In genomic region chr1:75191622-75192402, GRCm38 (mm10) we compare ENCODE assay signal across 7 mouse cellular contexts. TPM values are rescaled to one million over a fixed set of nuclear protein-coding genes. Genes with fewer than 3 reads are reported as not detected.
DNase-seq lines count a peak whose midpoint lies in the region; ATAC-seq lines count a peak whose summit lies in the region.

TSS of gene Ankzf1 (plus strand) at chr1:75192151.
TSS of gene Atg9a (minus strand) at chr1:75192196.

- intact Hi-C loops in gastrocnemius, postnatal 36 days (cut with DNase I) = no loop called here
- intact Hi-C loops in left cerebral cortex, postnatal 25 days (cut with DNase I) = loop anchor here (2.0 kb wide), 1 partner anchor 19 kb away; the partner anchor contains the start of genes Glb1l and Stk16

- H3K27me3 ChIP-seq in intestine, embryonic 15.5 days (replicated peaks) = no peaks in the 10 kb centered on the region
- no peaks in the 10 kb centered on the region for H3K27me3 ChIP-seq in midbrain, embryonic 10.5 days (ENCODE audit: low read depth, poor library complexity, severe bottlenecking)

- peaks cover 18% of the 10 kb centered on the region for H3K36me3 ChIP-seq in intestine, embryonic 15.5 days
- peaks cover 35% of the 10 kb centered on the region for H3K36me3 ChIP-seq in midbrain, embryonic 10.5 days

- peak within 1 kb of the TSS; percentile 84 for H3K4me2 ChIP-seq in intestine, embryonic 15.5 days (replicated peaks)

- H3K27ac ChIP-seq in intestine, embryonic 15.5 days = peak within 1 kb of the TSS; percentile 90
- peak within 1 kb of the TSS; percentile 89 for H3K27ac ChIP-seq in midbrain, embryonic 10.5 days (replicated peaks)

- H3K4me3 ChIP-seq in intestine, embryonic 15.5 days (replicated peaks) = peak within 1 kb of the TSS; percentile 77
- peak within 1 kb of the TSS; percentile 86 for H3K4me3 ChIP-seq in midbrain, embryonic 10.5 days

- no peaks in the 10 kb centered on the region for H3K9me3 ChIP-seq in intestine, embryonic 15.5 days
- no peaks in the 10 kb centered on the region for H3K9me3 ChIP-seq in midbrain, embryonic 10.5 days (replicated peaks)

- ATAC-seq in intestine, embryonic 15.5 days = peak; percentile 99

- peaks cover 12% of the 10 kb centered on the region; the same call in 1 of the 2 replicates for H3K4me1 ChIP-seq in intestine, embryonic 15.5 days (replicated peaks)
- H3K4me1 ChIP-seq in midbrain, embryonic 10.5 days = peaks cover 28% of the 10 kb centered on the region

- under 1% methylated on average over 56 of the region's 56 CpGs for WGBS in intestine, embryonic 15.5 days
- WGBS in midbrain, embryonic 10.5 days = under 1% methylated on average over 56 of the region's 56 CpGs

- peak; percentile 98 for DNase-seq in adrenal gland, adult 2 months
- DNase-seq in embryo, embryonic 11.5 days (ENCODE audit: low read depth, low spot score) = peak; percentile 95
- DNase-seq in gastrocnemius, postnatal 36 days = peak; percentile 88 to 93
- peak; percentile 95 to 99 for DNase-seq in left cerebral cortex, postnatal 25 days (ENCODE audit: low spot score in 2 of 2)
- peak; percentile 95 for DNase-seq in midbrain, embryonic 10.5 days (ENCODE audit: low spot score)
- peak; percentile 83 for DNase-seq in right cerebral cortex, postnatal 4 days

- H3K9ac ChIP-seq in intestine, embryonic 15.5 days = peak within 1 kb of the TSS; percentile 83

RNA-seq across cellular contexts. Expression of gene Ankzf1, which starts in this region (rescaled TPM):
- 10 to 100 TPM; 14.1 to 14.4 TPM for total RNA-seq in adrenal gland, adult 2 months (2021)
- polyA plus RNA-seq in adrenal gland, adult 2 months (2012; rRNA removed) = 11.5 and 13.3 TPM in 2 replicates
- 1 to 10 TPM; 3.8 to 4.7 TPM for total RNA-seq in gastrocnemius, postnatal 36 days (2021)
- polyA plus RNA-seq in intestine, embryonic 15.5 days (2015; fragmentation: Nextera tagmentation; extraction: Ambion mirVana) = 25.2 TPM in 2 replicates
- total RNA-seq in left cerebral cortex, postnatal 25 days (2021) = 10 to 100 TPM; 21.9 to 27.8 TPM
- 22.9 and 24.1 TPM in 2 replicates for polyA plus RNA-seq in midbrain, embryonic 10.5 days (2016; fragmentation: Nextera tagmentation; extraction: Ambion mirVana)

RNA-seq across cellular contexts. Expression of gene Atg9a, which starts in this region (rescaled TPM):
- total RNA-seq in adrenal gland, adult 2 months (2021) = 10 to 100 TPM; 41.7 to 44.5 TPM
- 78.5 and 89.9 TPM in 2 replicates for polyA plus RNA-seq in adrenal gland, adult 2 months (2012; rRNA removed)
- total RNA-seq in gastrocnemius, postnatal 36 days (2021) = 100 to 1,000 TPM in 1 of 2 experiments, 10 to 100 TPM in 1; 96.6 to 103 TPM
- polyA plus RNA-seq in intestine, embryonic 15.5 days (2015; fragmentation: Nextera tagmentation; extraction: Ambion mirVana) = 27.6 and 28.3 TPM in 2 replicates
- 100 to 1,000 TPM; 134 to 137 TPM for total RNA-seq in left cerebral cortex, postnatal 25 days (2021)
- 18.8 and 25.4 TPM in 2 replicates for polyA plus RNA-seq in midbrain, embryonic 10.5 days (2016; fragmentation: Nextera tagmentation; extraction: Ambion mirVana)

Comparison
In these comparisons a context has a peak if more than half of its experiments do, and no peak if none do; other contexts are left out.
1. Peak in every context shown above with its lines: DNase-seq, ATAC-seq, H3K4me3 ChIP-seq and H3K27ac ChIP-seq.